Mouse (Mus musculus): ENCODE results near the gene M1ap.

- TF ChIP-seq CTCF (IDR thresholded peaks at IDR 0.05; ENCODE audit: control insufficient read depth, insufficient read depth, insufficient read length) (no peak), MYOD1 (IDR thresholded peaks at IDR 0.05; ENCODE audit: control insufficient read depth, insufficient read length, low read depth) (no peak), MAX (IDR thresholded peaks at IDR 0.05) (no peak), CEBPB (IDR thresholded peaks at IDR 0.05; ENCODE audit: low read depth) (no peak), MYOG (IDR thresholded peaks at IDR 0.05; ENCODE audit: control insufficient read depth, extremely low read depth, insufficient read length) (no peak)
Observed at GRCm38 (mm10) chr6:83071220-83071619, 124.5 kb downstream of the M1ap start.

Data from C2C12 (cell line).